Mouse (Mus musculus) right cerebral cortex, postnatal 10 days (tissue): ENCODE results near the gene Gm45716.

Experiments
- DNase-seq, 2 experiments: peaks; one replicate each; pipeline ENCODE4 v3.0.0; 2021; ENCODE audit warnings: low spot score in 2 of 2

Gm45716 gene

DNA sequence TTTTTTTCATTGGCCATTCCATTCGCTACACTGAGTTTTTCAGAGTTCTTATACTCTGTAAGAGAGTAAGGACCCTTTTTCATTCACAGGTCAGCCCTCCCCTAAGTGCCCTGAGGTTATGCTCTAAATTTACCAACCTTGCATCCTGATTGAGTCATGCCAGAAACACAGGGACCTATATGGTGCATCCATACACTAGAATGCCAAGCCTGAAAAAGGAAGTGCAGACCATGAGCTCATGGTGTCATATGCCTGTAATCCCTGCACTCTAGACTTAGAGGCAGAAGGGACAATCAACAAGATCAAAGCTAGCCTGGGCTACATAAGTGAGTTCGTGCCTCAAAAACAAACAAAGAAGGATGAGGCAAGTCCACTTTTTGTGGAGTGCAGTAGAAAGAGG is 13.3 kb downstream of the Gm45716 start:
- DNase-seq, result no peak

DNA sequence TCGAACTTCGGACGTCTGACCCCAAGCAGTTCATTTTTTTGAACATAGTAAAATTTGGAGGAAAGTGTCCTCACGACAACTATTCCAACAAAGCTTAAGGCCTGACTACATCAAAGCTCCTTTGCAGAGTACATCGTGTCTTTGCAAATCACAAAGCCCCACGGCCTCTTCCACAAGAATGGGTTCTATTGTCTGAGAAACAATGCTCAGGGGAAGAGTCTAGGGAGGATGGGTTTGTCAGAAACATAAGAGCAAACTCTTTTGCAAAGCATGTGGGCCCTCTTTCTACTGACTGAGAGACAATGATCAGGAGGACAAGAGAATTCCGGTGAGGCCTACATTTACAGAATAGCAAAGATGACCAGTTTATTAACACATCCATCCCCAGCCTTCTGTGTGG is 26.8 kb downstream of the Gm45716 start:
- DNase-seq, result no peak

DNA sequence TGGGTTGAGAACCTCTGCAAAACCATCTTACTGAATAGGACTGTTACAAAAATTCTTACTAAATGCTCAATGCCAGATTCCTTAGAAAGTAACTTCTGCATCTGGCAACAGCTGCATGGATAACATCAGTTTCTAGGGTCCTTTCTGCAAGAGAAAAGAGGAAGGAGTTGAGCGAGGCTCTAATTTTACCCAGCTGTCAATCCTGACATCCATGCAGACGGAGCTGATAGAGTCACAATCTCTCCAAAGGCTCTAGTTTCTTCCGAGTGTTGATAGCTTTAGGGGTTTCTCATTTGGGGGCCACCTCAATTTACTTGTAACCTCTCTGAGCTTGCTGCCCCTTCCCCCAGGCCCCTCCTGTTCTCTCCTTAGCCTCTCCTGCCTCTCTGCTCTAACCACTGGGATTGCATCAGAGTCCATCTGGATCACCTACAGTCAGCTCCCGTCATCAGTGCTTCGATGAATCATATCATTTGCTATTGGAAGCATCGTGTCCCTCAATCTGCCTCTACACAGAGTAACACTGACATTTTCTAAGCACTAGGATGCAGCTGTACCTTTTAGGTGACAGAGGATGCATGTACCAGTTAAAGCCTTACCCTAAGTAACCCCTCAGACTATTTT is 32.7 kb downstream of the Gm45716 start:
- no peak for DNase-seq

DNA sequence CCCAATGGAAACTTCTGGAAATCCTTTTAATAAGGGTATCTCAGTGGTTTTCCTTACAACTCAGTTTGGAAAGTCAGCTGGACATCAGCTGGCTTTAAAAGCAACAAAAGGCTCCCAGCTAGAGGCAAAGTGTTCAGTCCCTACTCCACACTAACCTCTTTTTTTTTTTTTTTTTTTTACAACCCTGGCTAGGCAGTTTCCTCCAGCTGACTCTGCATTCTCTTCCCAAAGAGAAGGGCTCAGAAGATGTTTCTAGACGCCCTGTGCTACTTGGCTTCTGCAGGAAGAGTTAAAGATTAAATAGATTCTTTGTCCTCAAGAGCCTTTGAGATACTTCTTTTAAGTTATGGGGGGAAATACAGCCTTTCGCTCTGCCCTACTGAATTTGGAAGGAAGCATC is 33.3 kb downstream of the Gm45716 start:
- no peak for DNase-seq

DNA sequence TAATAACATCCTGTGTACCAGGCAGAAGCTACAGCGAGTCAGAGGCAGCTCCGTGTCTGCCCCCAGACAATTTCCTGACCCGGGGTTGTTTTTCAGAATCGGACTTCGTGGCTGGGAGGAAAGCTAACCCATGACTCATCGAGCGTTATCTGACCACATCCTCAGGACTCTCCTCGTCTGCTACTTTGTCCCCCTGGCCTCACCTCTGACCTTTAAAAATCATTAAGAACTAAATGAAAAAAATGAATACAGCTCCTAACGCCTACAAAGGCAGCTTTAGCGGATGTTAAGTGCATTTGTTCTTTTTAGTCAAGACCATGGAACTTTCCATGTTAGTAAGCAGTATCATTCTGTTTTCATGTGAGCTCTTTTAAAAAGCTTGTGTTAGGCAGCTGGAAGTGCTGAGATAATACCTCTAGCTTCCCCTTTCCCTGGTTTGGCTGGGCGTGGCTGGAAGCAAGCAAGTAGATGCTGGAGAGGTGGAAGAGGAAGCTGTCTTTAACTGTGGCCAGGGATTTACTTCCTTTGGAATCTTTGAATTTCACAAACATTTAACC is 37.5 kb downstream of the Gm45716 start:
- no peak for DNase-seq

DNA sequence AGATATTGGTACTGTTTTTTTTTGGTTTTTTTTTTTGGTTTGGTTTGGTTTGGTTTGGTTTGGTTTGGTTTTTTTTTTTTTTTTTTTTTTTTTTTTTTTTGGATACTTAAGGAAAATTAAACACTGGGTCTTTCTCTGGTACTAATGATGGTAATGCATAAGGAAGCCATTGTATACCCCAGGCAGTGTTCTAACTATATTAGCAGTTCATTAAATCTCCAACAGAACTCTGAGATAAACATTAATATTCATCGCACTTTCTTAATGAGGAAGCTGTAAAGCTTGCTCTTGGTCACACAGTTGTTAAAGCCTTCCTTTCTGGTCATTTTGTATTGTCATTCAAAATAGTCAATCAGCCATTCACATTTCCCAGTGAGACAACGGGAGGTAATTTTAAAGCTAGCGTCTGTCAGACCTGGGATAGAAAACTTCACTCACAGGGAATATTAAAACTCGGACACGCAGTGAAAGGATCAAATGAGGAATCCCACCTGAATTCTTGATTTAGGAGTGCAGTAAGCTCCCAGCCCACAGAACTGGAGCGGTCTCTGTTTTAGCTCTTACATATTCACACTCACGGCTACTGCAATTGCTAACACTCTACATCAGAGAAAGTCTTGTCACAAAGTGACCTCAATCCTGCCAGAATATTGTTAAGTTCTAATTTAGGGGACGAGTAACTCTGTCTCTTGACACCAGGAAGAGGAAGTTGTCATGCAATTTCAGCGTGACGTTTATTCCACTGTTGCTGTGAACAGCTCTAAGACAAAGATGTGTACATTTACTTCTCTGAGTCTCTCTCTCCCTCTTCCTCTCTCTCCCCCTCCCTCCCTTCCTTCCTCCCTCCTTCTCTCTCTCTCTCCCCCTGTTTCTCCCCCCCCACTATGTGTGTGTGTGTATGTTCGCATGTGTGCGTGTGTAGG is 39.8 kb downstream of the Gm45716 start:
- no peak for DNase-seq

DNA sequence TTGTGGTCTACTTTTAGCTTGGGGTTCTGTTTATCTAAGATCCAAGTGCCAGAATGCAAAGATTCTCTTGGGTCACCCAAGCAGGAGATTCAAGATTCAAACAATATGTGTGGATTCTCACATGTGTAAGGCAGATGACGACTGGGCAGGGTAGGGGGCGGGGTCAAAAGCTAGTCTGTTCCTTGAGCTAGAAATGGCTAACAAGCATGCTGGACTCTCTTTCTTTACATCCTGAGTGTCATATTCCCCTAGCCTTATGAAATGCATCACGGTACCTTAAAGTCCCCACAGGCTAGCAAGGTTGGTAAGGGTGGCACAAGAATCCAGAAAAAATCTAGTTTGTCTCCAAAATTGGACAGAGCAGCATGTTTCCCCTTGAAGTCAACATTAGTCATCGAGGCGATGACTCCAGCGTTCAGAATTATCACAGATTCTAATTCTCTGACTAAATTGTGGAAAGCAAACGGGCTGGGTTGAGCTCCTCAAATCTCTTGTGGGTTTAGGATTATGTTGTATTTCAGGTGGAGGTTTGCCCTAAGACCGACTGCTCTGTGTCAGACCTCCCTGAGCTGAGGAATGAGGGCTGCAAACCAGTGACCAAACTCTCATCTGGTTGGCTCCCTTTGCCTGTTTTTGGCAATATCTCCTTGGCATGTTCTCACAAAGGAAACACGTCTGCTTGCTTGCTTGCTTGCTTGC is 40.9 kb downstream of the Gm45716 start:
- no peak for DNase-seq

DNA sequence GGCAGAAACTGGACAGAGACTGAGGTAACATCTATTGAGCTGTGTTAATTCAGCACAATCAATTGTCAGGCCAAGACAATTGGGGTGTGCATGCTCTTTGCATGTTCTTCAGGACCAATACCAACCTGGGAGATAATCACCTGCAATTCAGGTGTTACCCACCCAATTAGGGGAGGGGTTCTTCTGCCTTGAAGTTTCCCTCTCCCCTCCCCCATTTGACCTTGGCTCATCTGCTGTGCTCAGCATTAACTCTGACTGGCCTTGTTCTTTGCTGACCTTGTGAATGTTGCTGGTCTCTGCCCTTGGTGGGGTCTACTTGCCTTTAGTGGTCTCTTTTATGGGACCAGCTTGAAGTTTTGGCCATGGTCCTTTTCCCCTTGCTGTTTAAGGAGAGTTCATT is 42.3 kb downstream of the Gm45716 start:
- no peak for DNase-seq

DNA sequence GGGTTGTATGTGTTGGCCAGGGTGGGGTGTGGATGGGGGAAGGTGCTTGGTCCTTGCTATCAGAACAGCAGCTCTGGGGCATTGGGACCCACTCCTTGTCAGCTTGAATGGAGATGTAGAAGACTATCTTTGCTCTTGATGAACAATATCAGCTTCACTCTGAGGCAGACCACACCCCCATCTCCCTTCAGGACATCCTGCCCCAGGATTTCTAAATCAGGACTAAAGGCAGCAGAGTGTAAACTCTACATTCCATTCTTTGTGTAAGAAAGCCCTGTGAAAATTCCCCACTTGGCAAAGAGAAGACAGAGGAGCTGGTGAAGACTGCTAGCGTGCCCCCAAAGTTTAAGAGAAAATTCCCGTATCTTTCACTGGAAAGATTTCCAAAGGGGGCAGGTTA is 43.2 kb downstream of the Gm45716 start:
- no peak for DNase-seq

DNA sequence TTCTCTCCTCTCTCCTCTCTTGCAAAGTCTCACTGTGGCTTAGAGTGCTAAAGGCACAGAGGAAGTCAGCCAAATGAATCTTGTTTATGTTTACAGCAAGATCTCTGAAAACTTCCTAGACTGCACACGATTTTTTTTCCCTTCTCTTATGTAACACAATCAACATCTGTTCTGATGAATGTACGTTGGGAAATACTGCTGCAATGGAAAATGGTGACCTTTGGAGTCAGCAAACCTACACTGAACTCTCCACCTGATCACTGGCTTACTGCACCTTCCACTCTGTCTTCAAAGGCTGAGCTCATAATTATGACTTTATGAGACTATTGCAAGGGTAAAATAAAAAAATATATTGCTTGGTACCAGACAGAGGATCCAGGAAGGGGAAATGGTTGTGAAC is 44.1 kb downstream of the Gm45716 start:
- no peak for DNase-seq

DNA sequence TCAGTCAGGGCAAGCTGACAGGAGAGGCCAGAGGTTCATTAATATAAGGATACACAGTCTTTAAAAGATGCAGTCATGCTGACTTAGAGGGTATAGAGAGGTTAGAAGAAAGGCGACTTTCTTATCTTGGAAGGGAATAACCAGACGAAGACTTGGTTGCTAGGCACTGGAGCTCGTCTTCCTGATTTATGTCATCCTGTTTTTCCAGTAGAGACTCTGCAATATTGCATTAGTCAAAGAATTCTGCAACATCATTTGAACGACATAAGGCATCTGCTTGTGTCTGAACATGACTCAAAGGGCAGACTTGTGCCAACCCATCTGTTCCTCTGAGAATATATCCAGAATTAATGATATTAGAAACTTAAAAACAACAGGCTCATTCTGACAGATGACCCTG is 45.2 kb downstream of the Gm45716 start:
- DNase-seq, result peak in 1 of 2 experiments; percentile 39

DNA sequence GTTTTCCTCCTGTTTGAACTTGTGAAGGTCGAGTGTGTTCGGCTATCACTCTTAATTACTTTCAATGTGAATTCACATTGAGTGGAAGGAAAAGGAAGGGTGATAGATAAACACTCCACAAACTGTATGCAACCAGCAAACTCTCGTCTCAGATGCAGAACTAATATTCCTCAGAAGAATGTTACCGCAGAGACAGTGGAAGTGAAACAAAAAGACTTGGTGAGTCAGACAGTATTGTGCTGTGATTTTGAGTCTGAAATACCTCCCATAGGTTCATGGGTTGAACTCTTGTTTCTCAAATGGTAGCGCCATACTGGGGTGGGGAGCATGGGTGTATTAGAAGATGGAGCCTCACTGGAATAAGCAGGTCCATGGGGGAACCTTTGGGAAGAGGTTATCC is 47.7 kb downstream of the Gm45716 start:
- DNase-seq, result no peak

DNA sequence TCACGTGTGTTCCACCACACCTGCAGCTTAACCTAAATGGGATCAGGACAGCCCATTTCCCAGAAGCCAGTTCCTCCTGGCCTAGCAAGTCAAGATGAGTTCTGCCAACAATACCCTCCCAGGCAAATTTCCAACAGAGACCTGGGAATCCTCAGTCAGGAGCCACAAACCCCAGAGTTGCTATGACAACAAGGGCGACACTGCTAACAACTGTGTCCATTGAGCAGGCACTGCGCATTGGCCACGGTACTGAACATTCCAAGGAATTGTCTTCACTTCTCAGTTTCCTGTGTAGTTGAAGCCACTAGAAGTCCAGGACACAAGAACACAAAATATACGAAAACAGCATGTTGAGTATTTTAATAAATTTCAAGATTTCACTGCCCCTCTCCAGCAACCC is 50.1 kb downstream of the Gm45716 start:
- no peak for DNase-seq

DNA sequence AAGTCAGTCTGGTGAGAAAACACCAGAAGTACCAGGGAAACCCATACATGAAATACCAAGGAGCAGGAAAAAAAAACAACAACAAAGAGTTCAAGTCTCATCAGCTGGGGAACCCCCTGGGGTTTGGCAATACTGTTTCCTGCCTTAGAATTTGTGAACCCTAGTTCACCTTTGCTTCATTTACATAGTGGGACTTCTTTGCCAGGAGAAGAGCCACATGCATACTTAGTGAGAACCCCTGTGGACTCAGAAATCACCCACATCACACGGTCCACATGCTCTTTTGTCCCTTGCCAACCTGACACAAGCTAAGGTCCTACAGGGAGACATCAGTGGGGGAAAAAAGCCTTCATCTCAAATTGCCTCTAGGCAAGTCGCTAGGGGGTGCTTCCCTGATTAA is 51.2 kb downstream of the Gm45716 start:
- DNase-seq, result no peak

DNA sequence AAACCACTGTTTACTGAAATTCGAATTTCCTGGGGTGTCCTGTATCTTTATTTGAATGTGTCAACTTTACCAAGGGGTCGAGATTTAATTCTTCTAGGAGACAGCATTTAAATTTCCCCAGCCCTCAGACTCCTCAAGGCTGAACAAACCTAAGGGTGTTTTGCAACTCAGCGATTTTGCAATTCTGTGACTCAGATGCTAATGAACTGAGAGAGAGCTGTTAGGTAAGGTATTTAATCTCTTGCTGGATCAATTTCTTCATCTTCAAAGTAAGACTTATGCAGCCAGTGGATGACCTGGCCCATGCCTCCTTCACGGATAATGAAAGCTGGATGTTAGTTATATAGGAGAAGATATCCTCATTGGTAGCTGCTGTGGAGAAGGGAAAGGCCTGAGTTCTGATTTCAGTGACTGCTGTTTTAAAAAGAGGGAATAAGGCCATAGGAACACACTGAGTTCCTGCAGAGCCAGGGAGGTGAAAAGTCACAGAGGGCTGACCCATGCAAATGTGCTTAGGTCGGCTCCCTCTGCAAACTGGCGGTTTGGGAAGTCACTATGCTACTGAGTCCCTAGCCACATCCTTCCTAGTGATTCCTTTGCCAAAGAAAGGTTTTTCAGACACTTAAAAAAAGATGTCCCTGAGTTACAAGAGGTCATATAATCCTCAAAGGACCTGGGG is 53.3 kb downstream of the Gm45716 start:
- DNase-seq, result no peak

DNA sequence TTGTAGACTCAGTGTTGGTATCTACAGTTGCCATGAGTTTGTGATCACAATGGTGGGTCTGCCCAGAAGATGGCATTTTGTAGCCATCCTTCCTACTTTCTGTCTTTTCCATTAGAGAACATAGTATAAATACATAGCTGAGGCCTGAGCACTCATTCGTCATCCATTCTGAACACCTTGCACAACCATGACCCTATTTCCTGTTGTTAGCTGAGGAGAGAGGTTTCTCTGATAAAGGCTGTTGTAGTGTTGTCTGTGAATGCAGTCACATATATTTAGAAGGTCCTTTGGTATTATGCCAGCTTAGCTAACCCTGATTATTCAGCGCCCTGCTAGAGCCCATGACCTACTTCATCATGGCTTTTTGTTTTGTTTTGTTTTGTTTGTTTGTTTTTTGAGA is 54.4 kb downstream of the Gm45716 start:
- no peak for DNase-seq

DNA sequence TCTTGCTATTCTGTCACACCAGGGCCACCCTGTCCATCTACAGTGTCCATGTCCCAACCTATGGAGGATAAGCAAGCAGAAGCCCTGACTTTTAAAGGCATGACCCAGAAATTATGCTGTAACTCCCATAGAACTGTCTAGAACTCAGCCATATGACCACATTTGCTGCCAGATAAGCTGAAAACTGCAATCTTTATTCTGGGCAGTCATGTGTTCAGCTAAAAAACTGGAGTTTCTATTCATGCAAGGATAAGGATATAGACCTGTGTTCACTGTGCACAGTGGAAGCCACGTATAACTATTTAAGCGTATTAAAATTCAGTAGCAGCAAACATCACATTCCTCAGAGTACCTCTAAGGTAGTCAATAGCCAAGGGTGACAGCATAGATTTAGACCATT is 55.8 kb downstream of the Gm45716 start:
- DNase-seq, result no peak

DNA sequence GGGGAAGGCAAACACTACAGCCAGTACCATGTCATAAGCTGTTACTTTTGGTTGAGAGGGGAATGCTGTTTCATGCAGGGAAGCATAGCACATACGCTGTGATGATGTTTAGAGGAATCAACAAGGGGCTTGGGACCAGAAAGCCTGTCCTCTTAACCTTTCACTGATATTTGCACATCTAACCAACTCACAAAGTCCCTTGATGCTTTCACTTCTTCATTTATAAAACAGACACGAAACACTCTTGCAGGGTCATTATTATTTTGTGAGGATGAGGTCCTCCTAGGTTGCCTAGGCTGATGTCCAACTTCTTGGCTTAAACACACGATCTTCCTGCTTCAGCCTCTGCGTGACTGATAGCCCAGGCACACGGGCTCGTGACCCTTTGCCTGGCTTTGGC is 58.1 kb downstream of the Gm45716 start:
- DNase-seq, result no peak

DNA sequence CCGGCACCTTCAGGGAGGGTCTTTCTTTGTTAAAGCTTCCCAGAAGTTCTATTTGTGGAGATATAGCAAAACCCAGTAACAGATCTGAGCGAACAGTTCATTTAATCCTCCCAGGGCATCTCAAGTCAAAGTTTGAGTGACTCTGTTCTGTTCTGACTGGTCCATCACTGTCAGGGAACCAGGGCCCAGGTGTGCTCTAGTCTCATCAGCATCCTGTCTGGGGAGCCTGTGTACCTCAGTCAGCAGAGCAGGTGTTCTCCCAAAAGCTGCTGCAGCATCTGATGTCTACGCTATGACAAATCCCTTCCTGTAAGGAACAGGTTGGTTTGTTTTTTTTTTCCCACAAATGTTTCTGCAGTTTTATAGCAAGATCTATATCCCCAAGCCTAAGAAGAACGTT is 59.2 kb downstream of the Gm45716 start:
- DNase-seq, result no peak

DNA sequence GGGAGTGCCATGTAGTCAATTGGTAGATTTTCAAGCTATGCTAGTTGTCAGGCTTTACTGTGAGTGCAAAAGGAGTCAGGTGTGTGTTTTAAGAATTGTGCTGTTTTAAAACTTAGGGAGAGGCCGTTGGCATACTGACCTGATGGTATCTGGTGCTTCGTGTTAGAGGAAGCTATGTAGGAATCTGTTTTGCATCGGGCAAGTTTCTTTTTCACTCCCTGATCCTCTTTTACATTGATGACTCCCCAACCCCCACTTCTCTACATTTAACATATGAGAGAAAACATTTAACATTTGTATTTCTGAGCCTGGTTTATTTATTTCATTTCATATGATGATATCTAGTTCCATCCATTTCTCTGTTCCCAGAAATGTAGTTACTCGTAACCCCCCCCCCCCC is 60.3 kb downstream of the Gm45716 start:
- no peak for DNase-seq

DNA sequence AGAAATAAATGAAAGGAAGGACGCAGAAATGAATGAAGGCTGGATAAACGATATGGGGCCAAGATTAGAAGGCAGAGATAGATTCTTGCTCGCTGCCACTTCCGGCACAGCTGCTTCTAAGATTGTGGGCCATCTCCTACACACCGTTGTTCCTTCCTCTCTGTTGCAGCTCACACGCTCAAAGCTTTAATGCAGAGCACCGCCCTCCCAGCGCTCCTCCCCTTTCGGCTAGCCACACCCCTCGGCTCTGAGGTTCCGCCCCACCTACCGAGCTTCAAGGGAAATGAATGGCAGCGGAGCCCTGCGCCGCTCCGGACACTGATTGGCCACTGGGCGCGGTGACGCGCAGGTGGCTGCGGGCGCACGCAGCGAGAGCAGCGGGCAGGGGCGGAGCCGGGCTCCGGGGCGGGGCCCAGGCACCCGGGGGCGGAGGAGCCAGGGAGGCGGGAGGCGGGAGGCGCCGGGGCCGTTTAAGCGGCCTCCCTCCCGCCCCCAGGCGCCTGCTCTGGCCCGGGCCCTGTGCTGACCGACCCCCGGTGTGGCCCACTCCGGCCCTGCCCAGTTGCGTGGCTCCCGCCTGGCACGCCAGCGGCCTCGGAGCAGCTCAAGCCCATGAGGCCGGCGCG is 61.7 kb downstream of the Gm45716 start, which contains the start of gene Mmd:
TSS of gene Mmd (plus strand) at position 432 of the 626 bp plus-strand sequence.
- peak; percentile 99 for DNase-seq
